Mouse (Mus musculus) lung, adult 2 months (tissue): ENCODE results near the gene Zmiz2.

ENCODE experiments used
- CTCF ChIP-seq: fragments of 200-500 bp; IDR thresholded peaks from 2 replicates; pipeline ENCODE4 v1.5.1; 2011; ENCODE audit warnings: mild to moderate bottlenecking, low read length, control low read depth; ENCODE audit not compliant: insufficient read depth
- POLR2A ChIP-seq: fragments of 200-500 bp; IDR thresholded peaks from 2 replicates; pipeline ENCODE4 v1.6.1; 2011; ENCODE audit warnings: low read depth, mild to moderate bottlenecking, control low read depth, low read length, borderline replicate concordance; ENCODE audit errors: extremely low read depth

GRCm38 (mm10) chr11:6444077-6444853 is 55.4 kb downstream of the Zmiz2 start, which contains the start of gene H2afv:
- TF ChIP-seq CTCF (no peak), POLR2A (peak; percentile 44; the same call in 1 of the 2 replicates)
